Mouse (Mus musculus) liver, postnatal 0 days (tissue): ENCODE measurements around the gene F11r. TPM values are rescaled to one million over a fixed set of nuclear protein-coding genes. Genes with fewer than 3 reads are reported as not detected.
"Not testable (repeated sequence)": the region's sequence is repeated elsewhere in the genome, so short reads cannot be mapped to it uniquely, and the experiment has no call there.

ENCODE experiments used
- ATAC-seq: fragments of 200-750 bp; cut with Nextera tagmentation; 2 replicates; pipeline ENCODE4 v1.8.0; 2017; ENCODE audit warnings: mild to moderate bottlenecking, moderate library complexity
- DNase-seq: peaks from one replicate; pipeline ENCODE4 v3.0.0-alpha.2; 2016
- H3K27ac ChIP-seq: fragments of 300-500 bp; sonication (generic); 2 replicates; pipeline ENCODE4 v1.5.1; 2014; ENCODE audit warnings: antibody characterized with exemption, moderate library complexity, mild to moderate bottlenecking, low read depth
- H3K27me3 ChIP-seq: fragments of 300-500 bp; sonication (generic); 2 replicates; pipeline ENCODE4 v1.6.1; 2014; ENCODE audit warnings: low read length, control low read depth, mixed read lengths; ENCODE audit not compliant: insufficient read depth
- H3K36me3 ChIP-seq: fragments of 300-500 bp; sonication (generic); replicated peaks from 2 replicates; pipeline ENCODE4 v1.6.1; 2014; ENCODE audit warnings: mild to moderate bottlenecking, control low read depth, low read length, moderate library complexity, mixed read lengths; ENCODE audit not compliant: insufficient read depth
- H3K4me1 ChIP-seq: fragments of 300-500 bp; sonication (generic); 2 replicates; pipeline ENCODE4 v1.6.1; 2014; ENCODE audit warnings: antibody characterized with exemption, mild to moderate bottlenecking, control low read depth; ENCODE audit not compliant: insufficient read depth
- H3K4me2 ChIP-seq: fragments of 300-500 bp; sonication (generic); 2 replicates; pipeline ENCODE4 v1.6.1; 2014; ENCODE audit warnings: low read depth, mild to moderate bottlenecking, low read length, moderate library complexity, mixed read lengths
- H3K4me3 ChIP-seq: fragments of 300-500 bp; sonication (generic); 2 replicates; pipeline ENCODE4 v1.5.1; 2014; ENCODE audit warnings: low read depth, low read length
- H3K9ac ChIP-seq: fragments of 300-500 bp; sonication (generic); replicated peaks from 2 replicates; pipeline ENCODE4 v1.6.1; 2014; ENCODE audit warnings: mild to moderate bottlenecking, moderate library complexity
- H3K9me3 ChIP-seq: fragments of 300-500 bp; sonication (generic); 2 replicates; pipeline ENCODE4 v1.6.1; 2016; ENCODE audit warnings: mild to moderate bottlenecking, control low read depth, low read length, mixed read lengths
- CTCF ChIP-seq: sonication (generic); IDR thresholded peaks from 2 replicates; pipeline ENCODE4 v1.5.1; 2016; ENCODE audit warnings: antibody characterized with exemption, low read depth
- EP300 ChIP-seq: IDR thresholded peaks from 2 replicates; pipeline ENCODE4 v1.6.1; 2016; ENCODE audit warnings: antibody characterized with exemption, low read depth, mild to moderate bottlenecking
- WGBS: fragments of 180-500 bp; shearing (Covaris S2); extraction: QIAGEN DNeasy Blood & Tissue Kit; methylation state at CpG from one replicate; pipeline ENCODE4 v1.1.7; 2014; ENCODE audit not compliant: insufficient replicate concordance; 5-methylcytosine and 5-hydroxymethylcytosine counted together
- polyA plus RNA-seq: library from polyadenylated mRNA; unstranded; fragments of >200 nt; fragmentation: Nextera tagmentation; extraction: Ambion mirVana; gene quantifications from 2 replicates; pipeline ENCODE4 v1.2.1, GENCODE M21; 2015

F11r gene
- polyA plus RNA-seq, 1 experiment from 2014 or later: 57.9 TPM

DNA sequence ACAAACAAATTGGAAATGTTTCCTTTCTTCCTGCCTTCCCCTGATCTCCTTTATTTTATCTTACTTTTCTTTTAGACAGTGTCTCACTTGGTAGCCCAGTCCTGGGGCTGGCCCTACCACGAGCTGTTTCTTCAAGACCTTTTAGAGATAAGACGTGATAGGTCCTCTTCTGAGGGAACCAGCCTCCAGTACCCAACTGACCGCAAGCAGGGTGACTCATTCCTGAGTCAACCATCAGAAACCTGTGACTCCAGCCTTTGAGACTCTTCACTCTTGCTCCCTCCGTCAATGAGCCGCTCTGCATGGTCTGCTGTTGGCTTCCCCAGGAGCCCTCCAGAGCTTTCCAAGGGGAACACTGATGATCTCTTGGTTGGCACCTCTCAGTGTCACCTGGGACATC lies 33.6 kb downstream of the F11r start:
- WGBS: 53% methylated on average over 5 of the region's 5 CpGs
- Histone ChIP-seq H3K4me2 (no peak overlapping the region), H3K27me3 (no peaks in the 10 kb centered on the region), H3K4me1 (peaks cover 2% of the 10 kb centered on the region; the same call in 1 of the 2 replicates), H3K9me3 (no peaks in the 10 kb centered on the region), H3K4me3 (no peak overlapping the region), H3K9ac (no peak overlapping the region), H3K27ac (no peak overlapping the region), H3K36me3 (no peaks in the 10 kb centered on the region)
- DNase-seq (no peak), ATAC-seq (no peak)
- no peak for TF ChIP-seq EP300

- WGBS: 85% methylated on average over 1 of the region's 1 CpGs
These were observed 34.1 kb downstream of the F11r start for GRCm38 (mm10) chr1:171471452-171471851.

DNA sequence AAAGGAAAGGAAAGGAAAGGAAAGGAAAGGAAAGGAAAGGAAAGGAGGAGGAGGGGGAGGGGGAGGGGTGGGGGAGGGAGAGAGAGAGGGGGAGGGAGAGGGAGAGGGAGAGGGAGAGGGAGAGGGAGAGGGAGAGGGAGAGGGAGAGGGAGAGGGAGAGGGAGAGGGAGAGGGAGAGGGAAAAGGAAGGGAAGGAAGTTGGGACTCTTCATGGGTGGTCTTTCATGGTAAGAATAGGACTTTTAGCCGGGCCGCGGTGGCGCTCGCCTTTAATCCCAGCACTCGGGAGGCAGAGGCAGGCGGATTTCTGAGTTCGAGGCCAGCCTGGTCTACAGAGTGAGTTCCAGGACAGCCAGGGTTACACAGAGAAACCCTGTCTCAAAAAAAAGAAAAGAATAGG lies 34.6 kb downstream of the F11r start:
- H3K9me3 ChIP-seq, H3K4me3 ChIP-seq, DNase-seq, H3K4me1 ChIP-seq, ATAC-seq, H3K9ac ChIP-seq, H3K4me2 ChIP-seq, H3K27ac ChIP-seq, H3K27me3 ChIP-seq, H3K36me3 ChIP-seq: not testable (repeated sequence)
- WGBS: 82% methylated on average over 7 of the region's 8 CpGs

More at GRCm38 (mm10) chr1:171471452-171471851, 34.1 kb downstream of the F11r start:
- TF ChIP-seq CTCF (no peak), EP300 (no peak)
- Histone ChIP-seq H3K4me1 (peaks cover 2% of the 10 kb centered on the region; the same call in 1 of the 2 replicates), H3K27ac (no peak overlapping the region), H3K9me3 (no peaks in the 10 kb centered on the region), H3K9ac (no peak overlapping the region), H3K36me3 (no peaks in the 10 kb centered on the region), H3K4me3 (no peak overlapping the region), H3K4me2 (no peak overlapping the region), H3K27me3 (no peaks in the 10 kb centered on the region)
- no peak for ATAC-seq
- DNase-seq: no peak

DNA sequence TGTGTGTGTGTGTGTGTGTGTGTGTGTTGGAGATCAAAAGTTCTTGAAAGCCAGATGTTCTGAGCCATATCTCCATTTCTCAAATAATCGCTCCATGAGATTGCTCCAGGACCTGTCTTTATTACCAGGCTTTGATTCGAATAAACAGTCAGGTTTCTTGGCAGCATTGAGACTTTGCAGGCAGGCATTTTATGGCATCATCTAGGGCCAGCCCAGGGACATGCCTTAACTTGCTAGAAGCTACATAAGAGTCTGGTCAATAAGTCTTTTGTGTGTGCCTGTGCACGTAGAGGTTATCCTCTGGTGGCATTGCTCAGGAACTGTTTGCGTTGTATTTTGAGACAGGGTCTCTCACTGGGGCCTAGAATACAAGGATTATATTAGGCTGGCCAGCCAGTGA lies 36.2 kb downstream of the F11r start:
- Histone ChIP-seq H3K9ac (no peak overlapping the region), H3K27ac (no peak overlapping the region), H3K4me3 (no peak overlapping the region), H3K4me2 (no peak overlapping the region), H3K9me3 (no peaks in the 10 kb centered on the region), H3K36me3 (no peaks in the 10 kb centered on the region), H3K27me3 (no peaks in the 10 kb centered on the region), H3K4me1 (peaks cover 2% of the 10 kb centered on the region; the same call in 1 of the 2 replicates)
- no peak for TF ChIP-seq CTCF
- no peak for TF ChIP-seq EP300
- no peak for ATAC-seq
- 82% methylated on average over 4 of the region's 4 CpGs for WGBS
- DNase-seq: no peak

GRCm38 (mm10) chr1:171473920-171474640 lies 36.7 kb downstream of the F11r start:
- WGBS: 60% methylated on average over 9 of the region's 9 CpGs
- TF ChIP-seq CTCF: no peak
- TF ChIP-seq EP300: no peak

GRCm38 (mm10) chr1:171477123-171477522 lies 39.8 kb downstream of the F11r start:
- H3K4me2 ChIP-seq: no peak overlapping the region
- TF ChIP-seq EP300 (no peak), CTCF (no peak)
- no peaks in the 10 kb centered on the region for H3K27me3 ChIP-seq
- DNase-seq: no peak
- no peak overlapping the region for H3K27ac ChIP-seq
- no peaks in the 10 kb centered on the region for H3K4me1 ChIP-seq
- no peak overlapping the region for H3K4me3 ChIP-seq
- H3K9ac ChIP-seq: no peak overlapping the region
- H3K36me3 ChIP-seq: no peaks in the 10 kb centered on the region
- 63% methylated on average over 8 of the region's 8 CpGs for WGBS
- ATAC-seq: no peak
- H3K9me3 ChIP-seq: no peaks in the 10 kb centered on the region

More at GRCm38 (mm10) chr1:171473920-171474640, 36.7 kb downstream of the F11r start:
- no peak overlapping the region for H3K27ac ChIP-seq
- H3K27me3 ChIP-seq: no peaks in the 10 kb centered on the region
- H3K4me2 ChIP-seq: no peak overlapping the region
- H3K9me3 ChIP-seq: no peaks in the 10 kb centered on the region
- H3K36me3 ChIP-seq: no peaks in the 10 kb centered on the region
- ATAC-seq (no peak), DNase-seq (no peak)
- H3K4me3 ChIP-seq: no peak overlapping the region
- no peak overlapping the region for H3K9ac ChIP-seq
- H3K4me1 ChIP-seq: peaks cover 2% of the 10 kb centered on the region; the same call in 1 of the 2 replicates
